Mouse (Mus musculus) midbrain, embryonic 10.5 days (tissue): Measurements from ENCODE around the gene Tnf. TPM values are rescaled to one million over a fixed set of nuclear protein-coding genes. Genes with fewer than 3 reads are reported as not detected.

Source experiments
- DNase-seq: peaks from one replicate; pipeline ENCODE4 v3.0.0-alpha.2; 2017; ENCODE audit warnings: low spot score
- H3K27ac ChIP-seq: fragments of 300-500 bp; sonication (generic); replicated peaks from 2 replicates; pipeline ENCODE4 v1.5.1; 2016; ENCODE audit warnings: mild to moderate bottlenecking
- H3K27me3 ChIP-seq: fragments of 300-500 bp; sonication (generic); 2 replicates; pipeline ENCODE4 v1.6.1; 2016; ENCODE audit warnings: low read depth, mild to moderate bottlenecking; ENCODE audit not compliant: poor library complexity, severe bottlenecking
- H3K36me3 ChIP-seq: fragments of 300-500 bp; sonication (generic); 2 replicates; pipeline ENCODE4 v1.6.1; 2016; ENCODE audit warnings: mild to moderate bottlenecking, moderate library complexity
- H3K4me1 ChIP-seq: fragments of 300-500 bp; sonication (generic); 2 replicates; pipeline ENCODE4 v1.6.1; 2016
- H3K4me3 ChIP-seq: fragments of 300-500 bp; sonication (generic); 2 replicates; pipeline ENCODE4 v1.5.1; 2016; ENCODE audit warnings: mild to moderate bottlenecking, moderate library complexity
- H3K9me3 ChIP-seq: fragments of 300-500 bp; sonication (generic); replicated peaks from 2 replicates; pipeline ENCODE4 v1.6.1; 2016; ENCODE audit warnings: mild to moderate bottlenecking
- WGBS: fragments of 180-500 bp; shearing (Covaris S2); methylation state at CpG from one replicate; pipeline ENCODE4 v1.1.7; 2016; 5-methylcytosine and 5-hydroxymethylcytosine counted together
- polyA plus RNA-seq: library from polyadenylated mRNA; unstranded; fragments of >200 nt; fragmentation: Nextera tagmentation; extraction: Ambion mirVana; gene quantifications from 2 replicates; pipeline ENCODE4 v1.2.1, GENCODE M21; 2016

Gene Tnf
- polyA plus RNA-seq, 1 experiment from 2014 or later, result not detected

DNA sequence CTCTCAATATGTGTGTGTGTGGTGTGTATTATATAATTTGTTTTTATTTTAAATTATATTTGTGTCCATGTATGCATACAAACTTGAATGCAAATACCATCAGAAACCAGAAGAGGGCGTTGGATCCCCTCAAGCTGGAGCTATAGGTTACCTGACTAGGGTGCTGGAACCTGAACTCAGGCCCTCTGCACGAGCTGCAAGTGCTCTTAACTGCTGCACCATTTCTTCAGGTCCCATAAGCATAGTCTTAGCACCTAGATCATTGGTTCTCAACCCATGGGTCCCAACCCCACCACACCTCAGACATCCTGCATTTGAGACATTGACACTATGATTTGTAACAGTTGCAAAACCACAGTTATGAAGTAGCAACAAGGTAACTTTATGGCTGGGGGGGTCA lies 10.1 kb downstream of the Tnf start:
- Histone ChIP-seq H3K9me3 (no peaks in the 10 kb centered on the region), H3K36me3 (no peaks in the 10 kb centered on the region), H3K4me1 (peaks cover 28% of the 10 kb centered on the region), H3K4me3 (no peak overlapping the region), H3K27me3 (peaks cover 39% of the 10 kb centered on the region), H3K27ac (no peak overlapping the region)
- WGBS, result 61% methylated on average over 2 of the region's 2 CpGs
- no peak for DNase-seq

DNA sequence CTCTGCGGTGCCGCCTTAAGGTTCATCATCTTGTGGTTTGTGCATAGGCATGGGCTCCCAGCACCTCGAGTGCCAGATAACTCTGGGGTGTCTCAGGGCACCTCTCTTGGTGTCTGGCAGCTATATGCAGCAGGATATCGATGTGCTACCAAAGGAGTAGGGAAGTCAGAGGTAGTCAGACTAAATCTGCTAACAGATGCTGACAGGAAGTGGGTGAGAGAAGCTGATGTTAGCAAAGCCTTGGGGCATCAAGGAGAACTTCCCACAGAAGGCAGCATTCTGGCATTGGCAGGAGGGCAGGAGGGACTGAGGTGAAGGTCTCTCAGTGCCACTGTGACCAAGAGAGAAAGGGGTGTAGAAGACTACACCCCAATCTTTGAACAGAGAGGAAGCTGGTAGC lies 11.7 kb downstream of the Tnf start:
- H3K27me3 ChIP-seq, result peaks cover 23% of the 10 kb centered on the region
- no peak for DNase-seq
- WGBS, result 68% methylated on average over 4 of the region's 4 CpGs
- no peaks in the 10 kb centered on the region for H3K36me3 ChIP-seq
- no peaks in the 10 kb centered on the region for H3K9me3 ChIP-seq
- H3K4me1 ChIP-seq, result peaks cover 31% of the 10 kb centered on the region
- H3K4me3 ChIP-seq, result no peak overlapping the region
- H3K27ac ChIP-seq, result no peak overlapping the region

DNA sequence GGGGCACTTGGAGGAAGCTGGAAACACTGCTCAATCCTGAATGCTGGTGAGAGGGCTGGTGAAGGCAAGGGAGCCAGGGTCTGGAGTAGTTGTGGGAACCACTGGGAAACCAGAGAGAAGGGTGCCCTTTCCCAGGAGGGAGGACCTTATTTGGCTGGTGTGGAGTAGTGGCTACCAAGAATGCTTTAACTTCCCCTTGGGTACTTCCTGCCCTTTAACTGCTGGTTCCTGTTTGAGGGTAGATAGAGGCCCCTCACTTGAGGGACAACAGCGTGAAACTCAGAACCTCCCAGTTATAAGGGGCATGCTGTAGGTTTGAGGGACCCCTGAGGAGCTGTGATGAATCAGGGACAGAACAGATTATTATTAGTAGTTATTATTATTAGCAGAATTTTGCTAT lies 12.6 kb downstream of the Tnf start:
- Histone ChIP-seq H3K4me3 (no peak overlapping the region), H3K9me3 (no peaks in the 10 kb centered on the region), H3K27me3 (peaks cover 14% of the 10 kb centered on the region), H3K4me1 (peaks cover 22% of the 10 kb centered on the region), H3K27ac (no peak overlapping the region), H3K36me3 (no peaks in the 10 kb centered on the region)
- no peak for DNase-seq
- WGBS, result 79% methylated on average over 1 of the region's 1 CpGs

DNA sequence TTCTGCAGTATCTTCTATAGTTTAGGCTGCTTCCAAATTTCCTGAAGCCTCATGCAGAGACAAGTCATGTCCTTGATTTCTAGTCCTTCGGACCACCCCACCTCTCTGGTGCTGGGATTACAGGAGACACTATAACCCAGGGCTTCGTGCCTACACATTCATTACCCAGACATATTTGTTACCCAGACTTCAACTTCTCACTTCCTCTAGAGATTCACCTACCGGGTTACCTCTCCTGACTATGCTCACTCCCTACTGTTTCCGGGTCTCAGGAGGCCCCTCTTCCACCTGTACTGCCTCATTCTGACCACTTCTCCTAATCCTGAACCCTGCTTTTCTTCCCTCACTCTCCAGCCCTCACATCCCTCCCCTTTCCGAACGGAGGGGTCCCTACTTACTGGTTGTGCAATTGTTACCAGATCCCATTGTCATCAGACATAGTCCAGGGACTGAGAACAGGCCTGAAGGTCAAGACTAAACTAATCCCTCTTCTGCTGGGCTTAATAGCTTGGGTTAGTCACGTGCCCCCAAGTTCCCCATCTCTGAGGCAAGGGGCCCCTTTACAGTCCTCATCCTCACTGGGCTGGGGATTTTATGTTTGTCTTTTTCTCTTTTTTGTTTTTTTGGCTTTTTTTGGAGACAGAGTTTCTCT lies 13.7 kb downstream of the Tnf start, which contains the start of gene Lst1:
Gene Lst1, minus strand, starts transcription at position 481 of the 652 bp plus-strand sequence.
- 70% methylated on average over 7 of the region's 7 CpGs for WGBS
- Histone ChIP-seq H3K4me3 (no peak within 1 kb of the TSS), H3K27ac (no peak within 1 kb of the TSS), H3K9me3 (no peaks in the 10 kb centered on the region), H3K4me1 (peaks cover 21% of the 10 kb centered on the region), H3K36me3 (no peaks in the 10 kb centered on the region), H3K27me3 (0 out of 2 replicates have a peak, but pooled peaks cover 3% of the 10 kb centered on the region)
- no peak for DNase-seq

DNA sequence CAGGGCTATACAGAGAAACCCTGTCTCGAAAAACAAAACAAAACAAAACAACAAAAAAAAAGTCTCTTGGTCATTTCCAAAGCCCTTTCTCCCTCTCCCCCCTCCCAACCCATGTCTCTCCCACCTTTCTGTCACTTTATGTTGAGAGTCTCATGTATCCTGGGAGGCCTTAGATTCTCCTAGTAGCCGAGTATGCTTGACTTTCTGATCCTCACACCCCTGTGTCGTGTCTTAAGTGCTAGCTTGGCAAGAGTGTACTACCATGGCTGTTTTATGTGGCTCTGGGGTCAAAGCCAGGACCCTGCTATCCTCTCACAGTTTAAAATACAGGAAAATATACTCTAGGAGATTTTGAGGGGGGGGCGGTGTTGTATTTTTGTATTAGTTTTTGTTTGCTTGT lies 14.5 kb downstream of the Tnf start:
- peaks cover 21% of the 10 kb centered on the region for H3K4me1 ChIP-seq
- WGBS, result 79% methylated on average over 4 of the region's 4 CpGs
- no peak overlapping the region for H3K27ac ChIP-seq
- no peaks in the 10 kb centered on the region for H3K36me3 ChIP-seq
- H3K9me3 ChIP-seq, result no peaks in the 10 kb centered on the region
- DNase-seq, result no peak
- no peak overlapping the region for H3K4me3 ChIP-seq
- no peaks in the 10 kb centered on the region for H3K27me3 ChIP-seq

DNA sequence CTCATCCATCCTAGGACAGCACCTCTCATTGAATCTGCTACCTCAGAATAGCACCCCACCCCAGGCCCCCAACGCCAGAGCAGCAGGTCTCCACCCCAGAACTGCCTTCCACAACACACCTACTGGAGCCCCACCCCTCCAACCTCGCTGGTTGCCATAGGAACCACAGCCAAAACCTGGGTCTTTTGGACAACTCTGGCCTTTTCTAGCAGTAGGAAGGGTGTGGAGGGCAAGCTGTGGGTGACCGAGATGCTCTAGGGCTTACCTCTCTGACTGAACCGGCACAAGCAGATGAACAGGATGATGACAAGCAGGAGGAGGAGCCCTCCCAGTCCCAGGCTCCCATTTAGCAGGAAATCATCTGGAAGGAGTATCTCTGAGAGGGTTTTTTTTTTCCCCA lies 15.1 kb downstream of the Tnf start:
- WGBS, result 2% methylated on average over 4 of the region's 4 CpGs
- peak; percentile 53 for DNase-seq
- H3K27ac ChIP-seq, result peak overlapping the region; percentile 83
- no peaks in the 10 kb centered on the region for H3K27me3 ChIP-seq
- H3K9me3 ChIP-seq, result no peaks in the 10 kb centered on the region
- H3K4me1 ChIP-seq, result peaks cover 21% of the 10 kb centered on the region
- H3K4me3 ChIP-seq, result peak overlapping the region; percentile 59
- H3K36me3 ChIP-seq, result no peaks in the 10 kb centered on the region

DNA sequence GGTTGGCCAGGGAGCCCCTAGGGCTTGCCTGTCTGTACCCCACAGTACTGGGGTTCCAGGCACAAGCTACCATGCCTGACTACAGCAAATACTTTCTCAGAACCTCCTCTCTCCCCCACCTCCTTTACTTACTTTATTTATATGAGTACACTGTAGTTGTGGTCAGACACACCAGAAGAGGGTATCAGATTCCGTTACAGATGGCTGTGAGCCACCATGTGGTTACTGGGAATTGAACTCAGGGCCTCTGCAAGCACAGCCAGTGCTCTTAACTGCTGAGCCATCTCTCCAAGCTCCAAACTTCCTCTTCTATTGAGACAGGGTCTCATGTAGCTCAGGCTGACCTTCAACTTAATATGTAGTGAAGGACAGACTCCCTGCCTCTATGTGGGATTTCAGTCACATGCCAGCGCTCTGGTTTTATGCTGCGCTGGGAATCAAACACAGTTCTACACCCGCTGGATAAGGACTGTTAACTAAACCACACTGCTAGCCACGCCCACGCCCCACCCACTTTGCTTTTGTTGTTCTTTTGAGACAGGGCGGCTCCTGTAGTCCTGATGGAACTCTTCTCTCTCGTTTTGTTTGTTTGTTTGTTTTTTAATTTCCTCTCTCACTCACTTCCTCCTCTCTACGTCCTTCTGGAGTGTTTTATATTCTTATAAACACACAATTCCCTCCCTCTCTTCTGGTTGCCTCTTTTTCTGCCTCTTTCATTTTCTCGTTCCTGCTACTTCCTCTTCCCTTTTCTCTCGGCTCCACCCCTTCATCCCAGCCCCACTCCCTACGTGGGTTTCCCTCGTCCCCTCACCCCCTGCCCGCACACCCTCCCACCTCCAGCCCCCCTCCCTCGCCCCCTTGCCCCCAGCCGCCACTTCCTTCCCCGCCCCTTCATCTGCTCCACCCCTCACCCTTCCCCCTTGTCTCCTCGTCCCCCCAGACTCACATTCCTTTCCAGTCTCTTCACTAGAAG lies 15.9 kb downstream of the Tnf start:
- Histone ChIP-seq H3K27ac (peak overlapping the region; percentile 83), H3K9me3 (no peaks in the 10 kb centered on the region), H3K4me3 (peak overlapping the region; percentile 59), H3K4me1 (peaks cover 21% of the 10 kb centered on the region), H3K36me3 (no peaks in the 10 kb centered on the region), H3K27me3 (no peaks in the 10 kb centered on the region)
- DNase-seq, result peak; percentile 59
- 3% methylated on average over 18 of the region's 18 CpGs for WGBS

DNA sequence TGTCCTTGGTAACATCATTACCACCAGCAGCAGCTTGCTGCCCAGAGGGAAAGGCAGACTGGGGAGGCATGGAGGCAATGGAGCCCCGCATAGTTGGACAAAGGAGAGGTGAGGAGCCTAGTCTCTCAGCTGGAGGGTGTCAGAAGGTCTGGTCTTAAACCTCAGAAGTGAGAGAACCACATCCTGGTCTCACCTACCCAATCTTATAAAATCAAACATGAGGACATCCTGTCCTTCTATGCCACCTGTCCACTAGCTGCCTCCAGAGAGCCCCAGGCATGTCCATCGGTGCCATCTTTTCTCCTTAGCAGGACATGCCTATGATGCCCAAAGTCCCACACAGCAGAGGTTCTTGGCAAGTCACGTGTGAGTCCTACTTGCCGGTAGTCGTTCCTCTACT lies 21.7 kb downstream of the Tnf start:
- no peaks in the 10 kb centered on the region for H3K9me3 ChIP-seq
- peaks cover 5% of the 10 kb centered on the region; the same call in 1 of the 2 replicates for H3K4me1 ChIP-seq
- no peak for DNase-seq
- no peak overlapping the region for H3K4me3 ChIP-seq
- H3K27me3 ChIP-seq, result no peaks in the 10 kb centered on the region
- no peaks in the 10 kb centered on the region for H3K36me3 ChIP-seq
- H3K27ac ChIP-seq, result no peak overlapping the region
- WGBS, result 89% methylated on average over 5 of the region's 5 CpGs

DNA sequence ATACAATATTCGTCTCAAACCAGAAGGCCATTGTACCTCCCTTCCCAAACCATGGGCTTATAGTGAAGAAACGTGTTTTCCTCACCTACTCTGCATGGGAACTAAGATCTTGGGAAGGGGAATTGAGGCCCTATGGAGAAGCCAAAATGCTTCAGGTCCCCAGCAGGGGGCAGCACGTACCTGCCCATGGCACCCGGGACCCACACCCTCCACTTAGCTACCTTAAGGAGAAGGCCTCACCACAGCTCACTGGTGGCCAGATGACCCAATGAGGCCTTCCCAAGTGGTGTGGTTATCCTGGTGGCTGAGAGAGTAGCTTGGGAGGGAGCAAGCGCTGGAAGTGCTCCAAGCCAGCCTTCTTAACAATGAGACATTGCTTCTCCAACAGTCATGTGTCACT lies 23.3 kb downstream of the Tnf start:
- Histone ChIP-seq H3K36me3 (no peaks in the 10 kb centered on the region), H3K4me1 (peaks cover 5% of the 10 kb centered on the region; the same call in 1 of the 2 replicates), H3K27ac (no peak overlapping the region), H3K9me3 (no peaks in the 10 kb centered on the region), H3K4me3 (no peak overlapping the region), H3K27me3 (no peaks in the 10 kb centered on the region)
- DNase-seq, result peak; percentile 72
- WGBS, result 14% methylated on average over 5 of the region's 5 CpGs

DNA sequence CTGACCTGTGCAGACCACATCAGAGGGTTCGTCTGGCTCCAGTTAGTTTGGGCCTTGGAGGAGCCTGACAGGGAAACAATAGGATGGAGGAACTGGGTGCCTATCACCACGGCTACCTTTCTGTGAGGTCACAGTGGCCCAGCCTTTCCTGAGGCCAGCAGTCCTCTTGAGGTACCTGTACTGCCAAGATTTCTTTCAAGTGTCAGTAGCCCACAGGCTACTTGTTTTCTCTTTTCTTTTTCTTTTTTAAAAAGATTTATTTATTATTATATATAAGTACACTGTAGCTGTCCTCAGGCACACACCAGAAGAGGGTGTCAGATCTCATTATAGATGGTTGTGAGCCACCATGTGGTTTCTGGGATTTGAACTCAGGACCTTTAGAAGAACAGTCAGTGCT lies 25.8 kb downstream of the Tnf start, which contains the start of gene Aif1:
Gene Aif1, minus strand, starts transcription at position 101 of the 400 bp plus-strand sequence.
- H3K4me3 ChIP-seq, result no peak within 1 kb of the TSS

DNA sequence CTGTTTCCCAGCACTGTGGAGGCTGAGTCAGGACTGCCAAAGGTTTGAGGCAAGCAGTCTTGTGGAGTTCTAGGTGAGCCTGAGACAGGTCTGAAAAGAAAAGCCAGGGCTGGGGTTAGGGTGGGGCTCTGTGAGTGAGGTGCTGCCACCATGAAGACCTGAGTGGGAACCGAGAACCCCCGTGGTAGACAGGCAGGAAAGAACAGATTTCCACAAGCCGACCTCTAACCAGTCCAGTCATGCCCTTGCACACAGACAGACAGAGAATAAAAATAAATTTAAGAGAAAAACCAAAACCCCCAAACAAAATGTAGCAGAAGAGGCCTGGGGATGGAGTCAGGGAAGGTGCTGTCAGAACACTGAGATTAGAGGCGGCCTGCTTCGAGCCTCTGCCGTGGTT lies 26.4 kb downstream of the Tnf start:
- no peak for DNase-seq
- H3K4me1 ChIP-seq, result peaks cover 5% of the 10 kb centered on the region; the same call in 1 of the 2 replicates
- H3K4me3 ChIP-seq, result no peak overlapping the region
- 65% methylated on average over 6 of the region's 6 CpGs for whole genome bisulfite sequencing
- no peaks in the 10 kb centered on the region for H3K9me3 ChIP-seq
- no peak overlapping the region for H3K27ac ChIP-seq
- H3K27me3 ChIP-seq, result no peaks in the 10 kb centered on the region
- H3K36me3 ChIP-seq, result no peaks in the 10 kb centered on the region

More for the DNA sequence above, 25.8 kb downstream of the Tnf start, which contains the start of gene Aif1:
- Histone ChIP-seq H3K27me3 (no peaks in the 10 kb centered on the region), H3K9me3 (no peaks in the 10 kb centered on the region), H3K4me1 (peaks cover 5% of the 10 kb centered on the region; the same call in 1 of the 2 replicates), H3K27ac (no peak within 1 kb of the TSS), H3K36me3 (no peaks in the 10 kb centered on the region)
- WGBS, result 43% methylated on average over 2 of the region's 2 CpGs
- DNase-seq, result no peak

DNA sequence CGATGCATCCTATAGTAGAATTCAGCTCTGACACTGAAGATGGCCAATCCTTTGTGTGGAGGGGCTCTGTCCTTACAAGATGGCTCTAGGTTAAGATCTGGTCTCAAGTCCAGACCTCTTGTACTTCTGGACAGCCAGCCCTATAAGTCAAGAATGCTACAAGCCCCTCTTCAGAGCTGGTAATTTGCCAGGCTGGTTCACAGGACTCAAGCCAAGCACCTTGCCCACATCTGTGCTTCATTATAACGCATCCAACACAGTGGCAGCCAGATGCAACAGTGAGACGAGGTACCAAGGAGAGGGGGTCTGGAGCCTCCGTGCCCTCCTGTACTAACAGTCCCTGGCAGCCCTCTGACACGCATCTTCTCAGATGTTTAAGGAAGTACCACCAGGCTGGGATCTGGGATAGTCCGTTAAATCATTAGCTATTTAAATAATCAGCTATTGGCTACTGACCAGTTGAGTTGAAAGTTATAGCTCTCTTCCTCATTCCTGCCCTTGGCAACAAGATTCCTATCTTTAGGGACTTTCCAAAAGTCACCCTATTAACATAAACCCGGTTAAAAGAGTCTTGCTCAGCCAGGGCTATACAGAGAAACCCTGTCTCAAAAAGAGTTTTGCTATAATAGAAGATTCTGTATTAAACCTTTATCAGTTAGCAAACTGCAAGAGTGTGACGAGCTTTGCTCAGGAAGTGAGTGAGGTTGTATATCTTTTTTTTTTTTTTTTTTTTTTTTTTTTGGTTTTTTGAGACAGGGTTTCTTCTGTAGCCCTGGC lies 27.4 kb downstream of the Tnf start:
- H3K36me3 ChIP-seq, result no peaks in the 10 kb centered on the region
- no peaks in the 10 kb centered on the region for H3K9me3 ChIP-seq
- H3K4me3 ChIP-seq, result no peak overlapping the region
- 78% methylated on average over 8 of the region's 8 CpGs for WGBS
- DNase-seq, result no peak
- no peaks in the 10 kb centered on the region for H3K27me3 ChIP-seq
- peaks cover 5% of the 10 kb centered on the region; the same call in 1 of the 2 replicates for H3K4me1 ChIP-seq
- no peak overlapping the region for H3K27ac ChIP-seq
